Mouse (Mus musculus) cerebellum, postnatal 14 days (tissue): ENCODE measurements around the gene Tax1bp1.
"Not testable (repeated sequence)": the region's sequence is repeated elsewhere in the genome, so short reads cannot be mapped to it uniquely, and the experiment has no call there.

Source experiments
- DNase-seq, 2 experiments: peaks; one replicate each; pipeline ENCODE4 v3.0.0; 2021; ENCODE audit warnings: mixed read lengths in 2 of 2

Tax1bp1 gene

GRCm38 (mm10) chr6:52713104-52713896 lies at the start of gene Tax1bp1:
Gene Tax1bp1 (plus strand): TSS chr6:52713729.
- peak; percentile 92 to 96 for DNase-seq

GRCm38 (mm10) chr6:52667641-52668040 lies 45.9 kb upstream of the Tax1bp1 start:
- DNase-seq, result no peak

- DNase-seq, result not testable (repeated sequence)
These were observed 43.7 kb upstream of the Tax1bp1 start for GRCm38 (mm10) chr6:52669878-52670277.

- DNase-seq, result no peak
These were observed 41.7 kb upstream of the Tax1bp1 start for GRCm38 (mm10) chr6:52671791-52672190.

DNA sequence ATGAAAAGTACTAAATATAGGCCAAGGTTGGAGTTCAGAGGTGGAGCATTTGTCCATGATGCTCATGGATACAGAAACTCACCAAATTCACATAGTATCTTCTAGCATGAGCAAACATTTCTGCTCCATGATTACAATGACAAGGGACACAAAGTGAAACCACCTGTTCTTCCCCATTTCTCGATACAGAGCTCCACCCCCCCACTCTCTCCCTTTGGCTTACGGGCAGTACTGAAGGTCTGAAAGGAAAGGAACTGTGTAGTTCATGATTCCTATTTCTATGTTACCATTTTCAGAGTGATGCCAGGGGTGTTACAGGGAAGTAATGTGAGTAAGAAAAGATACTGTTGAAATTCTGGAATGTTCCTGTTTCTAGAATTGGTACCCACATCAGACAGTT lies 41.0 kb upstream of the Tax1bp1 start:
- no peak for DNase-seq

DNA sequence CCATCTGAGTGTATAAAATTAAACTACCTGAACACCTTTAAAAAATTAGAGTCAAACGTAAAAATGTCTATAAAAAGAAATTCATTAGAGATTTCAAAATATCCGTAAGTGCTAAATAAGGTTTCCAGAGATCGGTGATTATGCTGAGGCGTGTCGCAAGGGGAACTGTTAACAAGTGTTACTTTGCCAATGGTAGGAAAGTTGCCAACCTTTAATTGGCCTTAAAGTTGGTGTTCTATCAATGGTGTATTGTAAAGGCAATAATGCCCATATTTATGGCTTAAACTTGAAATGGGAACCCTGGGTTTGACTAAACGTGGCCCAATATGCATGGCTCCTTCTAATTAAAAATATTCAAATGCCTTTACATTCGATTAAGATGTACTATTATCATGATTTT lies 39.8 kb upstream of the Tax1bp1 start:
- DNase-seq, result no peak

DNA sequence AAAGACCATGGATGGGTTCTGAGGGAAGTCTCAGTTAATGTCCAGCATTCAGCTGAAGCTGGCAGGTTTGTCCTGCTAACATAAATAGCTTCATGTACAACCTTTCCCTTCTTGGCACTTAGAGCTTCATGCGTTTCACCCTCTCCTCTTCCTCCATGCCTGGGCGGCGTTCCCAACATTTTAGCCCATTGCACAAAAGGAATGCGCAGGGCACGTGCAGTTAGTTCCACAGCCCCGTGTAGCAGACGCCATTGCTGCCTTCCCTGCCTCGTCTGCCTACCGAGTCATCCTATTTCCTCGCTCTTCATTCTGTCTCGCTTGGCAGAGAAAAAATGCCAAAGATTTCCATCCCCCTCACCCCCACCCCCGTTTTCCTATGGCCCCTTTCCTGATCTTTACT lies 39.0 kb upstream of the Tax1bp1 start:
- peak; percentile 15 to 27 for DNase-seq

DNA sequence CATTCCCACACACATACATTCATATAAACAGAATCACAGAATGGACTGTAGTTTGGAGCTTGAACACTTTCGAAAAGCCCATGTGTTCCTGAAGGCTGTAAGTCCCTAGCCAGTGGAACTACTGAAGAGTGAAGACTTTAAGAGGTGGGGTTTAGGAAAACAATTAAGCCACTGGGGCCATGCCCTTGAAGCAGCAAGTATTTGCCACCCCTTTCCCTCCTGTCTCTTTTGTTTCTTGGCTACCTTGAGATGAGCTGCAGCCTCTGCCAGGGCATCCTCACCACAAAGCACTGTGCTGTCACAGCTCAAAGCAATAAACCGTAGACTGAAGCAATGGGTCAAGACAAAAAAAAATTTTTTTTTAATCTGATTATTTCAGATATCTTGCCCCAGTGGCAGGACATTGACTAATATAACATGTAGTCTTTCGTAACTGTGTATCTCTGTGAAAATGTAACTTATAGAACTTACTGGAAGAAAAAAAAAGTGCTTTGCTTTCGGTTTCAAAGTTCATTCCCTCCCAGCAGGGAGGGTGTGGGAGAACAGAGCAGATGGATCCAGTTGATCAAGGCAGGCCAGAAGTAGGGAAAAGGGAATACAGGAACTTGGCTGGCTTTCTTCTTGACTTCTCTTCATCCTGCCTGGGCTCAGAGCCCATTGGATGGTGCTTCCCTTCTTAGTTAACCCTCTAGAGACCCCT lies 38.2 kb upstream of the Tax1bp1 start:
- peak; percentile 15 to 17 for DNase-seq

DNA sequence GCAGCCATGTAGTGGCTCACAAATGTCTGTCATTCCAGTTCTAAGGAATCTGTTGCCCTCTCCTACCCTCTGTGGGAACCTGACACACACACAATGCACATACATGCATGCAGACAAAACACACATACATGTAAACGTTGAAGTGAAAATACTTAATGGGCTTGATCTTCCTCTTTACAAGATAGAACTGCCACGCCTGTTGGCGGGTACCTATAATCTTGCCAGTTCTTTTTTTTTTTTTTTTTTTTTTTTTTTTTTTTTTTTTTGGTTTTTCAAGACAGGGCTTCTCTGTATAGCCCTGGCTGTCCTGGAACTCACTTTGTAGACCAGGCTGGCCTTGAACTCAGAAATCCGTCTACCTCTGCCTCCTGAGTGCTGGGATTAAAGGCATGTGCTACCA lies 36.0 kb upstream of the Tax1bp1 start:
- not testable (repeated sequence) for DNase-seq

- no peak for DNase-seq
These were observed 34.0 kb upstream of the Tax1bp1 start for GRCm38 (mm10) chr6:52679565-52679964.

DNA sequence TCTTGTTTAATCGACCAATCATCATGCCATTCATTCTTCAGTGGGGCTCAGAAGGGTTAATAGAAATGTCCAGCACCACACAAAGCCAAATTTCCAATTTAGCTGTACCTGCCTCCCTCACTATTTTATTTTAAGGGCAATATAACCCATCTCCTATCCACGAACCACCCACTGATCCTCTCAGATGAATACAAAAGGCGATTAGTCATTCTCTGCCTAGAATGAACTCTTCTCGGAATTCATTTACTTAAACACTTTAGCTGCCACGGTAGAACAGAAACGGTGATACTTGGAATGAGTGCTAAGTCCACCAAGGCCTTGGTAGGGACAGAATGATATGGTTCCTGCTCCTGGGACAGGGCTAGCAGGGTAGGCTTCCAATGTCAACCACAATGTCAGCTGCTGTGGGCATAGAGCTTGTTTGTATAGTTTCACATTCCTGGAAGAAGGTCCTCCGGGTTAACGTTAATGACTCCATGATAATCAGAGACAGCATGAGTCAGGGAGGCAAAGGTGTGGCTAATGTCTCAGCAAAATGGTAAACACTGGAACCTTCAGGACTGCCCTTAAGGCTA lies 33.0 kb upstream of the Tax1bp1 start:
- DNase-seq, result no peak

GRCm38 (mm10) chr6:52681847-52682485 lies 31.6 kb upstream of the Tax1bp1 start:
- DNase-seq, result no peak

GRCm38 (mm10) chr6:52682607-52683006 lies 30.9 kb upstream of the Tax1bp1 start:
- no peak for DNase-seq

DNA sequence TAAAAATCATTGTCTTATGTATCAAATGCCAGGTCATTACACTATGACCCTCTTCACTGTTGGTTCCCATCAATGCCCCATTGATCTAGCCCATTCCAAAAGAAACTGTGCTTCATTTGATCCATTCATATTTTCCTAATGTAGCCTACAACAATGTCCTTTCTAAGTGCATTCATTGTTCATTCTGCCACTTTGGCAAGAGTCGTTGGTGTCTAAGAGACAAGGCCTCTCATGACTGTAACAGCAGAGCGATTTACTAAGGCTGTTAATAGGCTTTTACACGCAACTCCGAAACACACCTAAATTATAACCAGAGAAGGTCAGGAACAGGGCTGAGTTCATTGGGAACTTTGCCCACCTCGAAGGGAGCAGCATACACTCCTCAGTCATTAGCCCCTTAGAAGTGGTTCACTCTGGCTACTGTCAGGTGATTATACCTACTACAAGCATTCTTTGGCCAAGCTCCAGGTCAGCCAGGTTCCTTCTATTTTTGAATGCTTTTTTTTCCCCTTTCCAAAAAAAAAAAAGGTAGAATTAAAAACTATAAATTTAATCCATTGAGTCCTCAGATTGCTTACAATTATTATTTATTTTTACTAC lies 26.5 kb upstream of the Tax1bp1 start:
- no peak for DNase-seq

DNA sequence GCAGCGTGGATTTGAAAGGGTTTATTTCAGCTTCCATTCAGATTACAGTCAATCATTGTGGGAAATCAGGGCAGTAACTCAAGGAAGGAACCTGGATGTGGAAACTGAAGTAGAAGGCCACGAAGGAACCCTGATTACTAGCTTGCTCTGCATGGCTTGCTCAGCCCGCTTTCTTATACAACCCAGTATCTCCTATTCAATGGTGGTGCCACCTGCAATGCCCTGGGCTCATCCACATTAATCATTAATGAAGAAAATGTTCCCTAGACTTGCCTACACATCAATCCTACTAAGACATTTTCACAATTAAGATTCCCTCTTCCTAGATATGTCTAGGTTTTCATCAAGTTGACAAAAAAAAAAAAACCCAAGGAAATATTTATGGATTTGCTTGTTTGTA lies 23.2 kb upstream of the Tax1bp1 start:
- DNase-seq, result no peak

DNA sequence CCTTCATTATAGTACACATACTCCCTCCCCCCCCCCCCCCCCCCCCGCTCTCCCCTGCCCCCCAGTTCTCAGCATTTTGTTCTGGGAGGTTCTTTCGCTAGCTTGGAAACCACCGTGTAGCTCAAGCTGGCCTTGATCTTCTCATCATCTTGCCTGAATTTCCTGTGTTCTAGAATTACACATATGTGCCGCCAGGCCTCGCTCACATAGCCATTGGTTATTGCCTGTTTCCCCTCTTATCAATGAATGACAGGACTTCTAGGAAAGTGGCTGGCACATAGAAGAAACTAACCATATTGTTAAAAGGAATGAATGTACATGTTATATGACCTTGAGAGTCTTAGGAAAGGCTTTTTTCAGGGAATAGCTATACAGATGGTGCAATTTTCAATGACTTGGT lies 21.7 kb upstream of the Tax1bp1 start:
- no peak for DNase-seq

GRCm38 (mm10) chr6:52692451-52693063 lies 21.0 kb upstream of the Tax1bp1 start:
- peak; percentile 46 to 51 for DNase-seq

- DNase-seq, result no peak
These were observed 15.5 kb upstream of the Tax1bp1 start for GRCm38 (mm10) chr6:52697964-52698535.

DNA sequence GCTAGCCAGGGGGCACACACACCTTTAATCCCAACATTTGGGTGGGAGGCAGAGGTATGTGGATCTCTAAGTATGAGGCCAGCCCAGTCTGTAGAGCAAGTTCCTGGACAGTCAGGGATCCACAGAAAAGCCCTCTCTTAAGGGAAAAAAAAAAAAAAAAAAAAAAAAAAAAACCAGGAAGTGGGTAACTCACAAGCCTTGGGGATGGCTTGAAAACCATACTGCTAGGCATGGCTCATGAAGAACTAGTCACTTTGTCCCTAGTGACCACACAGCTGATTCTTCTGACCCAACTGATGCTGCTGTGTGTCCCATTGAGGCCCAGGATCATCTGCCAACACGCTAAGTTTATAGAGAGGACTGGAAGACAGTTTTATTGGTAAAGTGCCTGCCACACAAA lies 14.5 kb upstream of the Tax1bp1 start:
- no peak for DNase-seq

DNA sequence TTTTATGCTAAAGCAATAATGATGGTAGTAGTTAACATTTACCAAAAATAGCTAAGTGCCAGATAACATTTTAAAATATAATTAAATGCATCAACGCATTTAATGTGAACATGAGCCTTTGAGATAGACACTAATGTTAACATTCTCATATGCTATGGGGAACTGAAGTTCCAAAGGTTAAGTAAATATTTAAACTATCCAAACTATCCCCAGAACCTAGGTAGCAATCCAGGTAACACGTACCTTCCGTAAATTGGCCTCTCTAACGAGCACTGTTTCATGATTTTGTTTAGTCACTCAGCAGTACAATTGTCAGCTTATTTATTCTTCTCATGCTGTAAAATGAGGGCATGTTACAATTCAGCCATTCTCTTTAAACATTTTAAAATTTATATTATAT lies 13.6 kb upstream of the Tax1bp1 start:
- no peak for DNase-seq

DNA sequence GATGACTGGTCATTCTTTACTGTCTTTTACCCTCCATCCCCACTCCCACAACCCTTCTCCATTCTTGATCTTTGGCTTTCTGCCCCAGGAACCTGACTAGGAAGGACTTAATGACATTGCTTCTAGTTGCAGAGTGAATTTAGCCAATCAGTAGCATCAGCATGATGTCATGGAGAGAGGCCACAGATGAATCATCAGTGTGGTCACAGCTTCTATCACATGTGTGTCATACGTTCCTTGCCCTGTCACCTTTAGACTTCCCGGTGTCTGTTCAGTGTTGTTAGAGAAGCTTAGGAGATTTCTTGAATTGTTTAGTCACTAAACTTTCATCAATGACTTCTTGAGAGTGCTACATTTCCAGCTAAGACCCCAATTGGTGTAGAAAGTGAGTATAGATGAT lies 10.3 kb upstream of the Tax1bp1 start:
- DNase-seq, result no peak

GRCm38 (mm10) chr6:52705280-52705679 lies 8.2 kb upstream of the Tax1bp1 start:
- DNase-seq, result no peak
